Mouse (Mus musculus): ENCODE data around the gene Tet3. TPM values are rescaled to one million over a fixed set of nuclear protein-coding genes. Genes with fewer than 3 reads are reported as not detected.

Gene Tet3
- polyA plus RNA-seq, 1 experiment from 2014 or later = 13.7 TPM

GRCm38 (mm10) chr6:83456984-83457810 is 1.7 kb downstream of the Tet3 start:
- Histone ChIP-seq H3K4me2 (ENCODE audit: low read depth, low read length) (peak overlapping the region; percentile 93), H3K4me1 (ENCODE audit: control insufficient read depth, low read depth, low read length) (peaks cover 49% of the 10 kb centered on the region), H3K4me3 (ENCODE audit: low read depth, low read length) (peak overlapping the region; percentile 69), H3K9me3 (replicated peaks; ENCODE audit: control insufficient read depth, low read length) (no peaks in the 10 kb centered on the region), H3K27ac (ENCODE audit: low read length) (peak overlapping the region; percentile 79), H3K27me3 (ENCODE audit: control insufficient read depth, insufficient read depth, low read depth, low read length) (peaks cover 10% of the 10 kb centered on the region), H3K9ac (ENCODE audit: low read depth, low read length) (peak overlapping the region; percentile 77), H3K36me3 (ENCODE audit: control insufficient read depth, insufficient read depth) (no peaks in the 10 kb centered on the region)
- ATAC-seq (ENCODE audit: low read depth) = no peak
- 2% methylated on average over 31 of the region's 33 CpGs for WGBS (ENCODE audit: insufficient replicate concordance)

GRCm38 (mm10) chr6:83456131-83456983 is 2.5 kb downstream of the Tet3 start:
- peak overlapping the region; percentile 93 for H3K4me2 ChIP-seq (ENCODE audit: low read depth, low read length)
- no peaks in the 10 kb centered on the region for H3K36me3 ChIP-seq (ENCODE audit: control insufficient read depth, insufficient read depth)
- peak overlapping the region; percentile 69 for H3K4me3 ChIP-seq (ENCODE audit: low read depth, low read length)
- H3K9me3 ChIP-seq (replicated peaks; ENCODE audit: control insufficient read depth, low read length) = no peaks in the 10 kb centered on the region
- peak overlapping the region; percentile 79 for H3K27ac ChIP-seq (ENCODE audit: low read length)
- ATAC-seq (ENCODE audit: low read depth) = peak; percentile 76
- H3K9ac ChIP-seq (ENCODE audit: low read depth, low read length) = peak overlapping the region; percentile 77
- H3K27me3 ChIP-seq (ENCODE audit: control insufficient read depth, insufficient read depth, low read depth, low read length) = peaks cover 10% of the 10 kb centered on the region
- peaks cover 56% of the 10 kb centered on the region for H3K4me1 ChIP-seq (ENCODE audit: control insufficient read depth, low read depth, low read length)
- WGBS (ENCODE audit: insufficient replicate concordance) = under 1% methylated on average over 69 of the region's 105 CpGs

- peaks cover 10% of the 10 kb centered on the region for H3K27me3 ChIP-seq (ENCODE audit: control insufficient read depth, insufficient read depth, low read depth, low read length)
- peaks cover 65% of the 10 kb centered on the region for H3K4me1 ChIP-seq (ENCODE audit: control insufficient read depth, low read depth, low read length)
- no peaks in the 10 kb centered on the region for H3K9me3 ChIP-seq (replicated peaks; ENCODE audit: control insufficient read depth, low read length)
- peak overlapping the region; percentile 79 for H3K27ac ChIP-seq (ENCODE audit: low read length)
- H3K4me3 ChIP-seq (ENCODE audit: low read depth, low read length) = peak overlapping the region; percentile 69
- 0% methylated on average over 16 of the region's 41 CpGs for WGBS (ENCODE audit: insufficient replicate concordance)
- H3K9ac ChIP-seq (ENCODE audit: low read depth, low read length) = peak overlapping the region; percentile 77
- H3K4me2 ChIP-seq (ENCODE audit: low read depth, low read length) = peak overlapping the region; percentile 93
- peak; percentile 3; the same call in 1 of the 2 replicates for ATAC-seq (ENCODE audit: low read depth)
- no peaks in the 10 kb centered on the region for H3K36me3 ChIP-seq (ENCODE audit: control insufficient read depth, insufficient read depth)
Observed at GRCm38 (mm10) chr6:83455328-83456130, 3.4 kb downstream of the Tet3 start.

GRCm38 (mm10) chr6:83453706-83454105 is 5.2 kb downstream of the Tet3 start:
- H3K36me3 ChIP-seq (ENCODE audit: control insufficient read depth, insufficient read depth) = no peaks in the 10 kb centered on the region
- H3K27ac ChIP-seq (ENCODE audit: low read length) = 0 out of 2 replicates have a peak overlapping the region, but pooled peaks have one; percentile 0
- H3K9me3 ChIP-seq (replicated peaks; ENCODE audit: control insufficient read depth, low read length) = no peaks in the 10 kb centered on the region
- H3K4me3 ChIP-seq (ENCODE audit: low read depth, low read length) = 0 out of 2 replicates have a peak overlapping the region, but pooled peaks have one; percentile 13
- H3K9ac ChIP-seq (ENCODE audit: low read depth, low read length) = no peak overlapping the region
- no peak for ATAC-seq (ENCODE audit: low read depth)
- peak overlapping the region; percentile 93 for H3K4me2 ChIP-seq (ENCODE audit: low read depth, low read length)
- peaks cover 77% of the 10 kb centered on the region for H3K4me1 ChIP-seq (ENCODE audit: control insufficient read depth, low read depth, low read length)
- 34% methylated on average over 11 of the region's 11 CpGs for WGBS (ENCODE audit: insufficient replicate concordance)
- H3K27me3 ChIP-seq (ENCODE audit: control insufficient read depth, insufficient read depth, low read depth, low read length) = peaks cover 10% of the 10 kb centered on the region

GRCm38 (mm10) chr6:83450451-83451303 is 8.2 kb downstream of the Tet3 start:
- Histone ChIP-seq H3K27me3 (ENCODE audit: control insufficient read depth, insufficient read depth, low read depth, low read length) (no peaks in the 10 kb centered on the region), H3K27ac (ENCODE audit: low read length) (peak overlapping the region; percentile 49), H3K4me3 (ENCODE audit: low read depth, low read length) (no peak overlapping the region), H3K36me3 (ENCODE audit: control insufficient read depth, insufficient read depth) (no peaks in the 10 kb centered on the region), H3K4me1 (ENCODE audit: control insufficient read depth, low read depth, low read length) (peaks cover 82% of the 10 kb centered on the region), H3K4me2 (ENCODE audit: low read depth, low read length) (peak overlapping the region; percentile 24), H3K9ac (ENCODE audit: low read depth, low read length) (no peak overlapping the region), H3K9me3 (replicated peaks; ENCODE audit: control insufficient read depth, low read length) (no peaks in the 10 kb centered on the region)
- no peak for ATAC-seq (ENCODE audit: low read depth)
- 26% methylated on average over 9 of the region's 9 CpGs for WGBS (ENCODE audit: insufficient replicate concordance)

- Histone ChIP-seq H3K27ac (ENCODE audit: low read length) (no peak overlapping the region; the same call in 1 of the 2 replicates), H3K4me3 (ENCODE audit: low read depth, low read length) (no peak overlapping the region), H3K4me2 (ENCODE audit: low read depth, low read length) (no peak overlapping the region), H3K36me3 (ENCODE audit: control insufficient read depth, insufficient read depth) (no peaks in the 10 kb centered on the region), H3K4me1 (ENCODE audit: control insufficient read depth, low read depth, low read length) (peaks cover 74% of the 10 kb centered on the region), H3K9ac (ENCODE audit: low read depth, low read length) (no peak overlapping the region), H3K27me3 (ENCODE audit: control insufficient read depth, insufficient read depth, low read depth, low read length) (no peaks in the 10 kb centered on the region), H3K9me3 (replicated peaks; ENCODE audit: control insufficient read depth, low read length) (no peaks in the 10 kb centered on the region)
- WGBS (ENCODE audit: insufficient replicate concordance) = 22% methylated on average over 3 of the region's 3 CpGs
- no peak for ATAC-seq (ENCODE audit: low read depth)
Observed at GRCm38 (mm10) chr6:83449440-83449839, 9.4 kb downstream of the Tet3 start.

GRCm38 (mm10) chr6:83448911-83449310 is 10.0 kb downstream of the Tet3 start:
- no peak overlapping the region for H3K4me3 ChIP-seq (ENCODE audit: low read depth, low read length)
- H3K9ac ChIP-seq (ENCODE audit: low read depth, low read length) = no peak overlapping the region

More at GRCm38 (mm10) chr6:83448911-83449310, 10.0 kb downstream of the Tet3 start:
- Histone ChIP-seq H3K4me1 (ENCODE audit: control insufficient read depth, low read depth, low read length) (peaks cover 74% of the 10 kb centered on the region), H3K36me3 (ENCODE audit: control insufficient read depth, insufficient read depth) (no peaks in the 10 kb centered on the region), H3K27me3 (ENCODE audit: control insufficient read depth, insufficient read depth, low read depth, low read length) (no peaks in the 10 kb centered on the region), H3K4me2 (ENCODE audit: low read depth, low read length) (no peak overlapping the region), H3K9me3 (replicated peaks; ENCODE audit: control insufficient read depth, low read length) (no peaks in the 10 kb centered on the region), H3K27ac (ENCODE audit: low read length) (peak overlapping the region; percentile 4; the same call in 1 of the 2 replicates)
- no peak for ATAC-seq (ENCODE audit: low read depth)
- 43% methylated on average over 4 of the region's 4 CpGs for WGBS (ENCODE audit: insufficient replicate concordance)
